Mouse (Mus musculus): ENCODE measurements around the gene Elmod3. TPM values are rescaled to one million over a fixed set of nuclear protein-coding genes. Genes with fewer than 3 reads are reported as not detected.
A peak's percentile ranks its signal among the peaks of the same experiment; 100 is the strongest.

Elmod3 gene
- polyA plus RNA-seq, 1 experiment = 40.2 TPM

DNA sequence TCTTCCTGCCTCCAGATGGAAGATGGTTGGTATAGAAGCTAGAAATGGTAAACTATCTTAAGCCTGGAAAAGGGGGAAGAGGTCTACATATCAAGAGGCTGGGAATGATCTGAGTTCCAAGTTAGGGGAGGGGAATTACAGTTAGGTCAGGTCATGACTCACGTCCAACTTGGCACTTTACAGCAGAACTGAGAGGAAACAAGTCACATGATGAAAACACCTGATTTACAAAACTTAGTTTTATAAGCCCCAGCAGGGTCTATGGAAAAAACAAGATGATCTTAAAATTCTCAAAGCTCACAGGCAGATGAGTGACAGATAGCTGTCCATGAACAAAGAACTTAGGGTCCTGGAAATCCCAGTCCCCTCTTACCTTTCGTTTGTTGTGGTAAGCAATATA, 16.9 kb upstream of the Elmod3 start:
- Histone ChIP-seq H3K36me3 (ENCODE audit: control insufficient read depth, insufficient read depth, low read length) (peaks cover 5% of the 10 kb centered on the region), H3K4me1 (ENCODE audit: control insufficient read depth, insufficient read depth, low read length) (peaks cover 4% of the 10 kb centered on the region)
- TF ChIP-seq POLR2A (IDR thresholded peaks at IDR 0.05; ENCODE audit: control insufficient read depth, low read depth, low read length) (no peak), CTCF (IDR thresholded peaks at IDR 0.05; ENCODE audit: control insufficient read depth, insufficient read depth, insufficient replicate concordance, low read depth, low read length) (no peak)

DNA sequence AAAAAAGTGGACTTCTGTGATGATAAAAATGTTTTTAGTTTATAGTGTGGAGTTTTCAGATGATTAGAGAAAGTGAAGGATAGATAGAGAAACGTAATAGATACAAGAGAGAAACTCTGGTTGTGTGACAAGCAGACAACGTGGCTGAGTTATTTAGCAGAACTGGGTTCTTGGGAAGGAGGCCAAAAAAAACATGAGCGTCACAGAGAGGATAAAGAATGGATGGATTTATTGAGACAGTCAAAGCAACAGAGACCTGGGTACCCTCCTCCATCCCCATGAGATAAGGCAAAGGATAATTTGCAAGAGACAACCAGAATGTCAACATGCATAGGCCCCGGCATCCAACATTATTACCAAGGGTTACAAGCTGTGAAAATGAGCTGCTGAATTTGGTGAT, 12.0 kb upstream of the Elmod3 start:
- Histone ChIP-seq H3K4me3 (ENCODE audit: control insufficient read depth, low read depth, low read length) (no peak overlapping the region), H3K4me1 (ENCODE audit: control insufficient read depth, insufficient read depth, low read length) (no peaks in the 10 kb centered on the region), H3K27ac (ENCODE audit: control insufficient read depth, insufficient read depth, low read depth, low read length) (no peak overlapping the region), H3K27me3 (ENCODE audit: control insufficient read depth, insufficient read depth, low read length) (no peaks in the 10 kb centered on the region), H3K36me3 (ENCODE audit: control insufficient read depth, insufficient read depth, low read length) (peaks cover 2% of the 10 kb centered on the region)
- TF ChIP-seq POLR2A (IDR thresholded peaks at IDR 0.05; ENCODE audit: control insufficient read depth, low read depth, low read length) = no peak
- TF ChIP-seq CTCF (IDR thresholded peaks at IDR 0.05; ENCODE audit: control insufficient read depth, insufficient read depth, insufficient replicate concordance, low read depth, low read length) = no peak

More for the DNA sequence above, 16.9 kb upstream of the Elmod3 start:
- no peak overlapping the region for H3K27ac ChIP-seq (ENCODE audit: control insufficient read depth, insufficient read depth, low read depth, low read length)
- peak overlapping the region; percentile 93 for H3K4me3 ChIP-seq (ENCODE audit: control insufficient read depth, low read depth, low read length)
- no peaks in the 10 kb centered on the region for H3K27me3 ChIP-seq (ENCODE audit: control insufficient read depth, insufficient read depth, low read length)

DNA sequence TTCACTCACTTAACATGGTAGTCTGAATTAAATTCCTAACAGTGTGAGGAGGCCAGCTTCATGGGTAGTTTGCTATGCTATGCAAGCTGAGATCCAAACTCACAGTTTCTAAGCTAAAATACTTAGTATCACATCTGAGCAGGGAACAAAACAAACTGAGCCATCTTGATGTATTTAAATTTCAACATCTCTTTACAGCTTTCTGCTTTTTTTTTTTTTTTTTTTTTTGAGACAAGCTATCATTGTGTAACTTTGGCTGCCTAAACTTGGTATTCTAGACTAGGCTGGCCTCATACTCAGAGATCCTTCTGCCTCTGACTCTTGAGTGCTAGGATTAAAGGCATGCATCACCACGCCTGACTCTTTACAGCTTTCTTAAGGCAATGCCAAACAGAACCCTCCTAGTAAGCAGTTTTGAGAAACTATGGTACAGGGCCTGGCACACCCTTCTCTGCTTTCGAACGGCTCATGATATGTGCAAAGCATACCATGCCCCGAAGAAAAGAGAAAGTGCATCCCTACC, 10.5 kb upstream of the Elmod3 start:
- no peak overlapping the region for H3K27ac ChIP-seq (ENCODE audit: control insufficient read depth, insufficient read depth, low read depth, low read length)
- H3K4me3 ChIP-seq (ENCODE audit: control insufficient read depth, low read depth, low read length) = no peak overlapping the region
- no peaks in the 10 kb centered on the region for H3K4me1 ChIP-seq (ENCODE audit: control insufficient read depth, insufficient read depth, low read length)
- TF ChIP-seq POLR2A (IDR thresholded peaks at IDR 0.05; ENCODE audit: control insufficient read depth, low read depth, low read length) (no peak), CTCF (IDR thresholded peaks at IDR 0.05; ENCODE audit: control insufficient read depth, insufficient read depth, insufficient replicate concordance, low read depth, low read length) (no peak)
- H3K36me3 ChIP-seq (ENCODE audit: control insufficient read depth, insufficient read depth, low read length) = peaks cover 2% of the 10 kb centered on the region
- no peaks in the 10 kb centered on the region for H3K27me3 ChIP-seq (ENCODE audit: control insufficient read depth, insufficient read depth, low read length)

DNA sequence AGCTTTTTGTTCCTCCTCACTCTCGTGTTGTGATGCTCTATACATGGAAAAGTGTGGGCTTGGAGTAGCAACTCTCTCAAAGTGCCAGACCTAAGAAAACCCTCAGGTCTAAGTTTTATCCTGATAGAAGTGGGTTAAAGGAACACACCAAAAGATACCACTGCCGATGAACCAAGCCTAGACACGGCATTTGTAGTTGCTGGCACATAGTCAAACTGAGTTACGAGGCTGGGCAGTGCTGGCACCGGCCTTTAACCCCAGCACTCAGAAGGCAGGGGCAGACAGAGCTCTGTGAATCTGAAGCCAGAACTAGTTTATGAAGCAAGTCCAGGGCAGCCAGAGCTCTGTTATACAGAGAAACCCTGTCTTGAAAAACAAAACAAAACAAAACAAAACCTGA, 9.5 kb upstream of the Elmod3 start:
- no peak overlapping the region for H3K27ac ChIP-seq (ENCODE audit: control insufficient read depth, insufficient read depth, low read depth, low read length)
- no peaks in the 10 kb centered on the region for H3K27me3 ChIP-seq (ENCODE audit: control insufficient read depth, insufficient read depth, low read length)
- peaks cover 2% of the 10 kb centered on the region for H3K36me3 ChIP-seq (ENCODE audit: control insufficient read depth, insufficient read depth, low read length)
- TF ChIP-seq CTCF (IDR thresholded peaks at IDR 0.05; ENCODE audit: control insufficient read depth, insufficient read depth, insufficient replicate concordance, low read depth, low read length) (no peak), POLR2A (IDR thresholded peaks at IDR 0.05; ENCODE audit: control insufficient read depth, low read depth, low read length) (no peak)
- no peaks in the 10 kb centered on the region for H3K4me1 ChIP-seq (ENCODE audit: control insufficient read depth, insufficient read depth, low read length)
- H3K4me3 ChIP-seq (ENCODE audit: control insufficient read depth, low read depth, low read length) = no peak overlapping the region

DNA sequence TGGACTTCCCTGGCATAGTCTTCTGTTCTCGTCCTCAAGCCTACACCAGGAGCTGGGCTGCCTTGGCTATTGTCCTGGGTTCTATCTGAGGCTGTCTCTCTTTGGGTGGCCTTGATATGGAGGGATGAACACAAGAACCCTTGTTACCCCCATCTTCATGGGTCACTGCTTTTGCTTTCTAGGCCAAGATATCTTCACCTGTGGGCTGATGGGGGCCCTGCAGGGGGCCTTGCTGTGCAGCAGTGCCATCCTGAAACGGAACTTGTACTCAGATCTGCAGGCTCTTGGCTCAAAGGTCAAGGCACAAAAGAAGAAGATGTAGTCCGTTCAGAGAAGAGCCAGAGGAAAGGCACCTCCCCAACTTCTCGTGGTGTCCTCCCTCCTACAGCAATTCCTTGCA, 8.8 kb upstream of the Elmod3 start:
- TF ChIP-seq POLR2A (IDR thresholded peaks at IDR 0.05; ENCODE audit: control insufficient read depth, low read depth, low read length) = no peak
- no peak for TF ChIP-seq CTCF (IDR thresholded peaks at IDR 0.05; ENCODE audit: control insufficient read depth, insufficient read depth, insufficient replicate concordance, low read depth, low read length)
- Histone ChIP-seq H3K4me3 (ENCODE audit: control insufficient read depth, low read depth, low read length) (no peak overlapping the region), H3K4me1 (ENCODE audit: control insufficient read depth, insufficient read depth, low read length) (no peaks in the 10 kb centered on the region), H3K36me3 (ENCODE audit: control insufficient read depth, insufficient read depth, low read length) (peaks cover 2% of the 10 kb centered on the region), H3K27me3 (ENCODE audit: control insufficient read depth, insufficient read depth, low read length) (no peaks in the 10 kb centered on the region), H3K27ac (ENCODE audit: control insufficient read depth, insufficient read depth, low read depth, low read length) (no peak overlapping the region)

DNA sequence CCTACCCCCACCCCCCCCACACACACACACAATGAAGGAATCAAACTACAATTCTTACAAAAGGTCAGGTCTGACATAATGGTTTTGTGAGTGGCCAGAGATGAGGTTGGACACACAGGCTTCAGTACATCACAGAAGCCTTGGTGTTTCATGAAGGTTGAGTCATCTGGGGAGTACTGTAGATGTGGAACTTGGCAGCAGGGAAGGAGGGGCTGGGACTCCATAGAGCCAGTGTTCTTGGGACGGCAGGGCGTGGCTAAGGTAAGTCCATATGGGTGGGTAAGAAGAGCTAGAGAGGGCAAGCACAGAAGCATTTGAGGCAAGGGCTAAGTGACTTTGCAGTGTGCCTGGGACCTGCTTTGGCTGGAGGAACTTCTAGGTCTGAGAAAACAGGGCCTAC, 5.9 kb upstream of the Elmod3 start:
- H3K27ac ChIP-seq (ENCODE audit: control insufficient read depth, insufficient read depth, low read depth, low read length) = no peak overlapping the region
- no peaks in the 10 kb centered on the region for H3K27me3 ChIP-seq (ENCODE audit: control insufficient read depth, insufficient read depth, low read length)
- H3K36me3 ChIP-seq (ENCODE audit: control insufficient read depth, insufficient read depth, low read length) = 0 out of 2 replicates have a peak, but pooled peaks cover 1% of the 10 kb centered on the region
- H3K4me1 ChIP-seq (ENCODE audit: control insufficient read depth, insufficient read depth, low read length) = peaks cover 2% of the 10 kb centered on the region; the same call in 1 of the 2 replicates
- no peak overlapping the region for H3K4me3 ChIP-seq (ENCODE audit: control insufficient read depth, low read depth, low read length)
- no peak for TF ChIP-seq POLR2A (IDR thresholded peaks at IDR 0.05; ENCODE audit: control insufficient read depth, low read depth, low read length)
- TF ChIP-seq CTCF (IDR thresholded peaks at IDR 0.05; ENCODE audit: control insufficient read depth, insufficient read depth, insufficient replicate concordance, low read depth, low read length) = no peak

DNA sequence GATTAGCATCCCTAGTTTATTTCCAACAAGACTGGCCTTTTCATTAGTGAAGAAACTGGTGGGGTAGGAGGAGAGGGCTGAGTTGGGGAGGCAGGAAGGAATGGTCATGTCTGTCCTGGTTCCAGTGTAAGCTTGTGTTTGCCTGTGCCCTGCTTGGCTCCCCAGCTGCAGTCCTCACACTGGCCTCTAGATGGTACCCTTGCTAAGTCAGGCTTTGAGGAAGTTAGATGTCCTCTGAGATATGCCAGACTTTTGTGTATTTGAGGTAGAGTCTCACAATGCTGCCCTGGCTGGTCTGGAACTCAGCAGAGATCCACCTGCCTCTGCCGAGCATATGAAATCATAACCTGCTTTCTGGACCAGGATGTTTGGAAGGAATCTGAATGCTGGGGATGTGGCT, 3.5 kb upstream of the Elmod3 start:
- no peak overlapping the region for H3K4me3 ChIP-seq (ENCODE audit: control insufficient read depth, low read depth, low read length)
- H3K36me3 ChIP-seq (ENCODE audit: control insufficient read depth, insufficient read depth, low read length) = no peaks in the 10 kb centered on the region
- H3K27ac ChIP-seq (ENCODE audit: control insufficient read depth, insufficient read depth, low read depth, low read length) = no peak overlapping the region
- H3K27me3 ChIP-seq (ENCODE audit: control insufficient read depth, insufficient read depth, low read length) = no peaks in the 10 kb centered on the region
- no peak for TF ChIP-seq POLR2A (IDR thresholded peaks at IDR 0.05; ENCODE audit: control insufficient read depth, low read depth, low read length)
- TF ChIP-seq CTCF (IDR thresholded peaks at IDR 0.05; ENCODE audit: control insufficient read depth, insufficient read depth, insufficient replicate concordance, low read depth, low read length) = peak; percentile 78; the same call in 1 of the 2 replicates
- peaks cover 12% of the 10 kb centered on the region for H3K4me1 ChIP-seq (ENCODE audit: control insufficient read depth, insufficient read depth, low read length)

DNA sequence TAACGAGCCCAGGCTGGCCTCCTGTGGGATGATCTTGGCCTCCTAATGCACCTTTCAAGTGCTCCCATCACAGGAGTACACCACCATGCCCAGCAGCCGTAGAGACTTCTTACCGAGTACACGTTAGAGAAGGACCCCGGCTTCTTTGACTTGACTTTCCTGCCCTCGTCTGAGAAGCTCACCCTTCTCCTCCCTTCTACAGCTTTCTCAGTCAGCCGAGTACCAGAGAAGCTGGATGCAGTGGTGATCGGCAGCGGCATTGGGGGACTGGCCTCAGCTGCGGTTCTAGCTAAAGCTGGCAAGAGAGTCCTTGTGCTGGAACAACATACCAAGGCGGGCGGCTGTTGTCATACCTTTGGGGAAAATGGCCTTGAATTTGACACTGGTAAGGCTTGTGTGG, 2.6 kb upstream of the Elmod3 start:
- no peaks in the 10 kb centered on the region for H3K27me3 ChIP-seq (ENCODE audit: control insufficient read depth, insufficient read depth, low read length)
- H3K36me3 ChIP-seq (ENCODE audit: control insufficient read depth, insufficient read depth, low read length) = no peaks in the 10 kb centered on the region
- H3K4me3 ChIP-seq (ENCODE audit: control insufficient read depth, low read depth, low read length) = no peak overlapping the region
- no peak overlapping the region for H3K27ac ChIP-seq (ENCODE audit: control insufficient read depth, insufficient read depth, low read depth, low read length)
- H3K4me1 ChIP-seq (ENCODE audit: control insufficient read depth, insufficient read depth, low read length) = peaks cover 12% of the 10 kb centered on the region
- no peak for TF ChIP-seq CTCF (IDR thresholded peaks at IDR 0.05; ENCODE audit: control insufficient read depth, insufficient read depth, insufficient replicate concordance, low read depth, low read length)
- TF ChIP-seq POLR2A (IDR thresholded peaks at IDR 0.05; ENCODE audit: control insufficient read depth, low read depth, low read length) = no peak
